Mouse (Mus musculus): Measurements from ENCODE around the gene Tdpoz4.
"Not testable (repeated sequence)": the region's sequence is repeated elsewhere in the genome, so short reads cannot be mapped to it uniquely, and the experiment has no call there.

Gene Tdpoz4

GRCm38 (mm10) chr3:93796098-93796497 is at the start of gene Tdpoz4:
TSS of gene Tdpoz4 (plus strand) at chr3:93796398.
- in situ Hi-C loops (cut with MboI, MseI), result not testable (repeated sequence)

GRCm38 (mm10) chr3:93754022-93754421 is 42.2 kb upstream of the Tdpoz4 start:
- in situ Hi-C loops (cut with MboI, MseI), result not testable (repeated sequence)

- in situ Hi-C loops (cut with MboI, MseI), result not testable (repeated sequence)
Measured at GRCm38 (mm10) chr3:93772700-93773099, 23.5 kb upstream of the Tdpoz4 start, which contains the start of gene Gm5773. TSS of gene Gm5773 (plus strand) at chr3:93773000.

GRCm38 (mm10) chr3:93813341-93813740 is 17.1 kb downstream of the Tdpoz4 start:
- in situ Hi-C loops (cut with MboI, MseI), result not testable (repeated sequence)

GRCm38 (mm10) chr3:93825720-93826119 is 29.5 kb downstream of the Tdpoz4 start, which contains the start of gene Tdpoz3:
TSS of gene Tdpoz3 (plus strand) at chr3:93826020.
- in situ Hi-C loops (cut with MboI, MseI), result not testable (repeated sequence)
